Mouse (Mus musculus) large intestine, adult 2 months (tissue): ENCODE measurements around the gene Nfat5. TPM values are rescaled to one million over a fixed set of nuclear protein-coding genes. Genes with fewer than 3 reads are reported as not detected.
A peak's percentile ranks its signal among the peaks of the same experiment; 100 is the strongest.

Experiments
- DNase-seq: peaks from one replicate; pipeline ENCODE4 v3.0.0-alpha.2; 2012; ENCODE audit warnings: low read depth, low spot score
- WGBS: fragments of 180-500 bp; shearing (Covaris S2); methylation state at CpG from one replicate; pipeline ENCODE4 v1.1.7; 2018; 5-methylcytosine and 5-hydroxymethylcytosine counted together
- polyA plus RNA-seq: library from polyadenylated mRNA; depleted of rRNA; stranded (reverse); fragments of >200 nt; gene quantifications from 2 replicates; pipeline ENCODE4 v1.2.3, GENCODE M21; 2012; rRNA removed

Gene Nfat5
- polyA plus RNA-seq: 5.8 and 13.8 TPM in 2 replicates

- under 1% methylated on average over 49 of the region's 49 CpGs for WGBS
- peak; percentile 57 for DNase-seq
Observed at GRCm38 (mm10) chr8:107292928-107293601, at the start of gene Nfat5. TSS of gene Nfat5 (plus strand) at chr8:107293470.

GRCm38 (mm10) chr8:107244218-107244617 lies 49.1 kb upstream of the Nfat5 start:
- DNase-seq: no peak
- WGBS: 51% methylated on average over 8 of the region's 8 CpGs

GRCm38 (mm10) chr8:107248456-107248855 lies 44.8 kb upstream of the Nfat5 start:
- peak; percentile 18 for DNase-seq
- 38% methylated on average over 6 of the region's 6 CpGs for WGBS

- no peak for DNase-seq
- 68% methylated on average over 5 of the region's 5 CpGs for WGBS
Observed at GRCm38 (mm10) chr8:107251481-107252104, 41.7 kb upstream of the Nfat5 start.

GRCm38 (mm10) chr8:107253121-107253520 lies 40.1 kb upstream of the Nfat5 start:
- WGBS: 30% methylated on average over 6 of the region's 6 CpGs
- peak; percentile 64 for DNase-seq

- WGBS: 28% methylated on average over 3 of the region's 3 CpGs
- no peak for DNase-seq
Observed at GRCm38 (mm10) chr8:107254403-107254802, 38.9 kb upstream of the Nfat5 start.

GRCm38 (mm10) chr8:107254951-107255457 lies 38.3 kb upstream of the Nfat5 start:
- WGBS: 36% methylated on average over 11 of the region's 11 CpGs
- no peak for DNase-seq

- DNase-seq: no peak
- WGBS: 82% methylated on average over 5 of the region's 5 CpGs
Observed at GRCm38 (mm10) chr8:107257223-107257622, 36.0 kb upstream of the Nfat5 start.

- WGBS: 38% methylated on average over 6 of the region's 6 CpGs
- no peak for DNase-seq
Observed at GRCm38 (mm10) chr8:107260120-107260519, 33.1 kb upstream of the Nfat5 start.

GRCm38 (mm10) chr8:107261172-107261571 lies 32.1 kb upstream of the Nfat5 start:
- WGBS: 78% methylated on average over 4 of the region's 4 CpGs
- no peak for DNase-seq

- no peak for DNase-seq
- 65% methylated on average over 8 of the region's 8 CpGs for WGBS
Observed at GRCm38 (mm10) chr8:107262046-107262705, 31.1 kb upstream of the Nfat5 start.

GRCm38 (mm10) chr8:107265811-107266210 lies 27.5 kb upstream of the Nfat5 start:
- 78% methylated on average over 10 of the region's 10 CpGs for WGBS
- no peak for DNase-seq

GRCm38 (mm10) chr8:107268501-107268900 lies 24.8 kb upstream of the Nfat5 start:
- no peak for DNase-seq
- 72% methylated on average over 9 of the region's 9 CpGs for WGBS

- no peak for DNase-seq
Observed at GRCm38 (mm10) chr8:107269191-107269590, 24.1 kb upstream of the Nfat5 start.

GRCm38 (mm10) chr8:107269617-107270139 lies 23.6 kb upstream of the Nfat5 start:
- 46% methylated on average over 3 of the region's 3 CpGs for WGBS
- no peak for DNase-seq

- no peak for DNase-seq
Observed at GRCm38 (mm10) chr8:107270287-107270686, 23.0 kb upstream of the Nfat5 start.

GRCm38 (mm10) chr8:107270751-107271150 lies 22.5 kb upstream of the Nfat5 start:
- WGBS: 78% methylated on average over 11 of the region's 11 CpGs

More at GRCm38 (mm10) chr8:107270287-107270686, 23.0 kb upstream of the Nfat5 start:
- WGBS: 87% methylated on average over 4 of the region's 4 CpGs

GRCm38 (mm10) chr8:107277323-107277883 lies 15.9 kb upstream of the Nfat5 start:
- 48% methylated on average over 5 of the region's 5 CpGs for WGBS
- no peak for DNase-seq

More at GRCm38 (mm10) chr8:107270751-107271150, 22.5 kb upstream of the Nfat5 start:
- no peak for DNase-seq

- no peak for DNase-seq
- WGBS: 78% methylated on average over 1 of the region's 1 CpGs
Observed at GRCm38 (mm10) chr8:107278571-107278970, 14.7 kb upstream of the Nfat5 start.

- 32% methylated on average over 9 of the region's 9 CpGs for WGBS
- DNase-seq: no peak
Observed at GRCm38 (mm10) chr8:107286686-107287085, 6.6 kb upstream of the Nfat5 start.
